Comparison of ENCODE assay signal across 14 mouse cellular contexts in the genomic region with DNA sequence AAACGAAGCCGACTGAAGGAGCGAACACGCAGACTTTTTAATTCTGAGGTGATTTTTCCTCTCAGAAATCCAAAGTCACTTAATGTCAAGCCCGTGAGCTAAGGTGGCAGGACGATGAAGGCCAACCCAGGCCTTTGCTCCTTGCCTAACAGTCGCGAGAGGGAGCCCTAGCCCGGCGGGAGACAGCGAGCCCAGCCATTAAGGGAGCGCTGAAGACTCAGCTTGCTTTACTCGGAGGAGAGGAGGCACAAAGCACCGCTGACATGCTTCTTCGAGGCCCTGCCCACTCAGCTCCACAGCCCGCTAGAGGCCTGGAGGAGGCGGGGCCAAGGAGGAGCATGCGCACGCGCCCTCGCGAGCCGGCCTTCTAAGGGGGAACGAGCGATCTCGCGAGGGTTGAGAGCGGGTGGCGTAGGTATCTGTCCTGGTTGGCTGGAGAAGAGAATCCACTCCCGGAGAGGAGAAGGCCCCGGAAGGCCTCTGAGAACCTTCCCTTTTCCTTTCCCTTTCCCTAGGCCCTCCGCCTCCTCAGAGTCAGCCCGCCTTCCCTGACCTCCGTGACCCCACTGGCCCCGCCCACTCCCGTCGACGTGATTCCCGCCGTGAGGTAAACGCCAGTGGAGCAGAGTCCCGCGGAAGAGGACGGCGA. TPM values are rescaled to one million over a fixed set of nuclear protein-coding genes. Genes with fewer than 3 reads are reported as not detected.
DNase-seq lines count a peak whose midpoint lies in the region; ATAC-seq and TF ChIP-seq lines count a peak whose summit lies in the region.
"Not testable (repeated sequence)": the region's sequence is repeated elsewhere in the genome, so short reads cannot be mapped to it uniquely, and the experiment has no call there.
"Had no signal": no experiment of that assay in that cellular context is flagged by ENCODE, and none has a peak within 500 bp of the region (broad histone marks: within the 10 kb centered on the region; RNA-seq: fewer than 3 reads in every experiment).

No protein-coding gene starts in this region.

- not testable (repeated sequence) for H3K27ac ChIP-seq in embryonic facial prominence, embryonic 14.5 days (replicated peaks; ENCODE audit: low read depth, low read length); heart, embryonic 13.5 days (replicated peaks); intestine, embryonic 15.5 days; limb, embryonic 13.5 days; midbrain, embryonic 12.5 days (replicated peaks)

- H3K4me3 ChIP-seq in G1E (ENCODE audit: low read depth, low read length): peak overlapping the region; percentile 0; the same call in 1 of the 2 replicates
- H3K4me3 ChIP-seq in embryonic facial prominence, embryonic 14.5 days (ENCODE audit: low read depth, low read length): peak overlapping the region; percentile 15
- H3K4me3 ChIP-seq in heart, embryonic 13.5 days: peak overlapping the region; percentile 45
- H3K4me3 ChIP-seq in intestine, embryonic 15.5 days (replicated peaks): peak overlapping the region; percentile 23
- H3K4me3 ChIP-seq in limb, embryonic 13.5 days: peak overlapping the region; percentile 29
- peak overlapping the region; percentile 28 for H3K4me3 ChIP-seq in midbrain, embryonic 12.5 days

- H3K27me3 ChIP-seq in G1E (ENCODE audit: insufficient read depth, low read length); embryonic facial prominence, embryonic 14.5 days (replicated peaks; ENCODE audit: control insufficient read depth, insufficient read depth, low read length); heart, embryonic 13.5 days (replicated peaks); intestine, embryonic 15.5 days (replicated peaks); limb, embryonic 13.5 days; midbrain, embryonic 12.5 days: not testable (repeated sequence)

- not testable (repeated sequence) for H3K9ac ChIP-seq in embryonic facial prominence, embryonic 14.5 days (ENCODE audit: low read depth, low read length); heart, embryonic 13.5 days; intestine, embryonic 15.5 days; limb, embryonic 13.5 days; midbrain, embryonic 12.5 days (replicated peaks)

- 51% methylated on average over 24 of the region's 45 CpGs for WGBS in embryonic facial prominence, embryonic 14.5 days
- WGBS in heart, embryonic 13.5 days: 31% methylated on average over 45 of the region's 45 CpGs
- WGBS in intestine, embryonic 15.5 days: 40% methylated on average over 45 of the region's 45 CpGs
- 34% methylated on average over 45 of the region's 45 CpGs for WGBS in limb, embryonic 13.5 days
- WGBS in midbrain, embryonic 12.5 days: 33% methylated on average over 45 of the region's 45 CpGs

- not testable (repeated sequence) for TF ChIP-seq CTCF in G1E (IDR thresholded peaks at IDR 0.05; ENCODE audit: low read depth, low read length)

- H3K4me1 ChIP-seq in G1E (ENCODE audit: insufficient read depth, low read depth, low read length); embryonic facial prominence, embryonic 14.5 days (ENCODE audit: control insufficient read depth, insufficient read depth, low read length); heart, embryonic 13.5 days; intestine, embryonic 15.5 days (replicated peaks); limb, embryonic 13.5 days; midbrain, embryonic 12.5 days: not testable (repeated sequence)

- DNase-seq in G1E (ENCODE audit: low spot score); embryonic facial prominence, embryonic 14.5 days (ENCODE audit: low spot score): not testable (repeated sequence)
- DNase-seq in spleen, adult 18-20 months: peak; percentile 6 to 25
- DNase-seq in yolk sac, embryonic 10.5 days (ENCODE audit: low spot score): peak; percentile 43

- not testable (repeated sequence) for H3K36me3 ChIP-seq in G1E (replicated peaks); embryonic facial prominence, embryonic 14.5 days (ENCODE audit: control insufficient read depth, insufficient read depth, low read length); heart, embryonic 13.5 days; intestine, embryonic 15.5 days; limb, embryonic 13.5 days; midbrain, embryonic 12.5 days

- ATAC-seq in G1E (ENCODE audit: extremely low read depth, insufficient number of reproducible peaks, low FRiP score, poor library complexity, severe bottlenecking); embryonic facial prominence, embryonic 14.5 days (ENCODE audit: low read depth); heart, embryonic 13.5 days (ENCODE audit: extremely low read depth, insufficient number of reproducible peaks, low FRiP score, low TSS enrichment); intestine, embryonic 15.5 days; limb, embryonic 13.5 days (ENCODE audit: low FRiP score, low read depth); midbrain, embryonic 12.5 days (ENCODE audit: low FRiP score, low read depth): not testable (repeated sequence)

- peak overlapping the region; percentile 31 for H3K4me2 ChIP-seq in embryonic facial prominence, embryonic 14.5 days (ENCODE audit: low read depth, low read length)
- H3K4me2 ChIP-seq in heart, embryonic 13.5 days: peak overlapping the region; percentile 65
- peak overlapping the region; percentile 59 for H3K4me2 ChIP-seq in intestine, embryonic 15.5 days (replicated peaks)
- peak overlapping the region; percentile 54 for H3K4me2 ChIP-seq in limb, embryonic 13.5 days (replicated peaks)
- H3K4me2 ChIP-seq in midbrain, embryonic 12.5 days (replicated peaks): peak overlapping the region; percentile 35

- peaks cover 29% of the 10 kb centered on the region for H3K9me3 ChIP-seq in G1E (replicated peaks)
- peaks cover 24% of the 10 kb centered on the region for H3K9me3 ChIP-seq in embryonic facial prominence, embryonic 14.5 days (ENCODE audit: control insufficient read depth, low read length)
- H3K9me3 ChIP-seq in heart, embryonic 13.5 days: peaks cover 36% of the 10 kb centered on the region
- peaks cover 12% of the 10 kb centered on the region for H3K9me3 ChIP-seq in intestine, embryonic 15.5 days
- H3K9me3 ChIP-seq in limb, embryonic 13.5 days: peaks cover 31% of the 10 kb centered on the region
- H3K9me3 ChIP-seq in midbrain, embryonic 12.5 days: peaks cover 33% of the 10 kb centered on the region

RNA-seq across cellular contexts. Expression of a gene that starts 30.0 kb away (rescaled TPM):
- total RNA-seq in G1E (2014; fragmentation: Nextera tagmentation): not detected in 2 replicates
- total RNA-seq in G1E (2017): 0.06 and 0.16 TPM in 2 replicates
- polyA plus RNA-seq in G1E (2012): not detected in 2 replicates
- not detected in 2 replicates for polyA plus RNA-seq in embryonic facial prominence, embryonic 14.5 days (2014; fragmentation: Nextera tagmentation; extraction: Ambion mirVana)
- polyA plus RNA-seq in heart, embryonic 13.5 days (2015; fragmentation: Nextera tagmentation; extraction: Ambion mirVana): 0.09 TPM in 1 of 2 replicates, not detected in the other
- polyA plus RNA-seq in intestine, embryonic 15.5 days (2015; fragmentation: Nextera tagmentation; extraction: Ambion mirVana): 0.15 and 0.55 TPM in 2 replicates
- polyA plus RNA-seq in limb, embryonic 13.5 days (2015; fragmentation: Nextera tagmentation; extraction: Ambion mirVana): 0.10 and 0.18 TPM in 2 replicates
- not detected in 2 replicates for polyA plus RNA-seq in midbrain, embryonic 12.5 days (2016; fragmentation: Nextera tagmentation; extraction: Ambion mirVana)
- total RNA-seq: heart, adult 18-20 months; left cerebral cortex, postnatal 25 days had no signal
- polyA plus RNA-seq: C2C12; cerebellum, adult 2 months; frontal cortex, adult 2 months; myocyte had no signal
